Mouse (Mus musculus) Muller cell, postnatal 12 days (primary cell): Measurements from ENCODE around the gene Hapln4.
"Not testable (repeated sequence)": the region's sequence is repeated elsewhere in the genome, so short reads cannot be mapped to it uniquely, and the experiment has no call there.

ENCODE experiments used
- DNase-seq: peaks from one replicate; pipeline ENCODE4 v3.0.0-alpha.2; 2015; ENCODE audit errors: inconsistent ontology term

The Hapln4 gene

DNA sequence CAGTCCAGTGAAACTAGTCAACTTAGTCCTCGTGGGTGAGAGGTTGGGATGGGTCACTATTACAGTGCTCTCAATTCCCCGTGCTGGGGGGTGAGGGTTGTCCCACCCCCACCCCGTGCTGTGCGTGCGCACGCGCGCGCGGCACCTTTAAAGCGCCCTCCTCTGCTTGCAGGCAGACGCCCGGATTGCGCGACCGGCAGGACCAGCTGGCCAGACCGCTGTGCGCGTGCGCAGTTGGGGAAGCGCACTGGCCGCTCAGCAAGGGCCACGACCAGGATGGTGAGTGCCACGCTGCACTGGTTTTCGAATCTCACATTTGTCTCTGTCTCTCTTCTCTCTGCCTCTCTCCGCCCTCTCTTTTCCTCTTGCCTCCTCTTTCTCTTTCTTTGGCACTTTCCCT lies at the start of gene Hapln4:
Gene Hapln4, plus strand, starts transcription at position 173 of the 400 bp plus-strand sequence.
- peak; percentile 63 for DNase-seq

DNA sequence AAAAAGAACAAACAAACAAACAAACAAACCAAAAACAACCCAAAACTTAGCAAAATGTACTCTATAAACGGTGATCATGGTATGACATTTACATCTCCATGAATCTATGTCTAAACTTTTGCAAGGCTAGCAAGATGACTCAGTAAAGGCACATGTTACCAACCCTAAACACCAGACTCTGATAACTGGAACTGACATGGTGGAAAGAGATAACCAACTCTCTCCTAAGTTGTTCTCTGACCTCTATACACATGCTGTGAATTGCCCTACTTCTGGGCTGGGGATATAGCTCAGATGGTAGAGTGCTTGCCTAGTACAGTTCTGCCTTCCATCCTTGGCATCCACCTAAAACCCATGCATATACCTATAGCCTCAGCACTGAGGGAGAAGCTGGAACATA lies 45.3 kb upstream of the Hapln4 start:
- no peak for DNase-seq

DNA sequence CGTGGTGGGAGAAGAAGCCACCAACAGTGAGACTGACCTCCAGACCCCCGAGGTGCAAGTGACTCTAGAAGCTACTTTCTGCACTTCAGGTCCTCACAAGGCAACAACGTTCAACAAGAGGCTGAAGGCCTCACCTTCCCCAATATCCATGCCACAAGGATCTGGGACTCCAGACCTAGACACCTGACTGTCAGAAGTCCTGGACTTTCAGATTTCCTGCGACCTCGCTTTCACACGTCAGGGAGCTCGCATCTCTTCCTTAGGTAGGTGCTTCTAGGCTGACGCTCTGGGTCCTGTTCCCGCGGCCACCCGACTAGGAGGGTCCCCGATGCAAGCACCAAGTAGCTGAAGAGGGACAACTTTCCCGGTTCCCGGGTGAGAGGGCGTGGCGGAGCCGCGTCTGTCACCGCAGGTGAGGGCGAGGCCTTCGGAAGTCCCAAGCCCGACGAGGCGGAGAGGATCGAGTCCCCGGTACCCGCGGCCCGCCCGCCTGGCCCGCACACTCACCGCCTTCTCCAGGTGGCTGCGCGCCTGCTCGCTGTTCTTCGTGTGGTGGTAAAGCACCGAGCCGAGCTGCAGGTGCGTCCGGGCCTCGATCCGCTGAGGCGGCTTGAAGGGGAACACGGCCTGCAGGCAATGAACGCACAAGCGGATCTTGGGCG lies 41.2 kb upstream of the Hapln4 start:
- no peak for DNase-seq

DNA sequence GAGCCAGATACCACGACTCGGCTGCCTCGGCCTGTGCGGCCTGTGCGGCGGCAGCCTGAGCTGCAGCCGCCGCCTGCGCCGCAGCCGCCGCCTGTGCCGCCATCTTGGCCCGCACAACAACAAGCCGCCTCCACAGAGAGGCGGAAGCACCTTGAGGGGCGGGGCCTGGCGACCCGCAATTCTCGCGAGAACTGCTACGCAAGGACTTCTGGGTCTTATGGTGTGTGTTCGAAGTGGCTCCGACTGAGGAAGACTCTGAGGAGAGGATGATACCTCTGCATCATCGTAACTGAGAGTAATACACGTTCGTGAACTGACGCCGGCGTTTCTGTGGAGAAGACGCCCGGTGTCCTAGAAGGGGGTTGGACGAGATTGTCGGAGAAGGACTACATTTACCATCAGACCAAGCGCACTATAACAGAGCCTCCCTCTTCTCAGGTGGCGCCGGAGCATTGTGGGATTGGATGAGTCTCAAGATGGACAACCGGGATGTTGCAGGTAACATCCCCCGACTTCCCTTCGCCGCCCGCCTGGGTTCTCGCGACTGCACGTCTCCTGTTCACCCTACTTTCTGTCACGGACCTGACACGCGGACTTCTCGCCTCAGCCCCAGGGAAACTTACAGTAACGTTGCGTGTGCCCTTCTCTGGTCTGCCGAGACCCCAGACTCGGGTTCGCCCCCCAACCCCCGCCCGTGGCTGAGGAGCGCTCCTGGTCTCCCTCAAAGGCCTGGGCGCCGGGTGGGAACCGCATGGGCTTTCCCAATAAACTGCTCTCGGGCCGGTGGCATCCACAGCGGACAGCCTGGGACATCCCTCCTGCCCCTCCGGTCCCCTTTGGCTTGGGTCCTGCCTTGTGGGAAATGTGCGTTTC lies 40.4 kb upstream of the Hapln4 start, which contains the start of the genes Mau2 and Sugp1:
Gene Mau2, minus strand, starts transcription at position 152 of the 873 bp plus-strand sequence.
Gene Sugp1, plus strand, starts transcription at position 231 of the 873 bp plus-strand sequence.
- peak; percentile 99 for DNase-seq

DNA sequence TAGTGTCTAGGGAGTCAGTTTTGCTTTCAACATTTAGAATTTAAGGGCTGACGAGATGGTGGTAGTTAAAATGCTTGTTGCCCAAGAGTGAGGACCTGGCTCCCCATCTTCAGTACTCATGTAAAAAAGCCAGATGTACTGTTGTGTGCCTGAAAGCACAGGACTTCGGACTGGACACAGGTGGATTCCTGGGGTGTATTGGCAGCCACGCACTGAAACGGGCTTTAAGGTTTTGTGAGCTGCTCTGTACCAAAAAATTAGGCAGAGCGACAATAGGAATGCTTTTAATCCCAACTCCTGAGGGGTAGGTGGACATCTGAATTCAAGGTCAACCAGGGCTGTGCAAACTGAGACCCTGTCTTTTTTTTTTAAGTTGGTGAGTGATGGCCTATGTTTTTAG lies 39.3 kb upstream of the Hapln4 start:
- no peak for DNase-seq

DNA sequence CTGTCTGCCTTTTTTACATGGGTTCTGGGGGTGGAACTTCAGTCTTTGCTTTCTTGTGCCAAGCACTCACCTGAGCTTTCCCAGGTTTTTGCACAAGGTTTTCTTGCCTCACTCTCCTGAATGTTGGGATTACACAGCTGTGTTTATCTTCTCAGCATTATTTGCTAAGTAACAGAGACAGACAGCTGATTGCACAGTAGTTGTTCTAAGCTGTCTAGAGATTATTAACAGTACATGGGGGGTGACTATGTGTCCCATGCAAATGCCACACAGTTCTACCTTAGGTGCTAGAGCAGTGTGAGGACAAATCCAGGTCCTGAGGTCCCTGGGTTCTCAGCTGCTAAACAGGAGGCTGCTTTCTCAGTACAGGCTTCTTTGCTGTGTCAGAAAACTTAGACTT lies 33.6 kb upstream of the Hapln4 start:
- no peak for DNase-seq

GRCm38 (mm10) chr8:70050434-70050833 lies 32.8 kb upstream of the Hapln4 start:
- DNase-seq: not testable (repeated sequence)

DNA sequence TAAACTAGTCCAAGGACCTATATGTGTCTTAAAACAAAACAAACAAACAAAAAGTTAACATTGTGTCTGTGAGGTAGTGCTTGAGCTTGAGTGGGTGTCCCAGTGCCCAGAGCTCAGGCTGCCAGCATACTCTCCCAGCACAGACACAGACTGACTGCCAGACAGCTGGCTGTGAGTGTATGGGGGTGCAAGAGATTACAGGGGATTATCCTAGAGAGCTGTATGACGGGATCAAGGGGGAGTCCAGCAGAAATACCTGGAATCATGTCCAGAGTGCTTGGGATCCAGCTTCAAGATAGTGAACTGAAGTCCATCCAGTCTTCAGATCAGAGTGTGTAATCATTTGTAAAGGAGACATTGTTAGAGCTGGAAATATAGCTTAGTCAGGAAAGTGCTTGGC lies 25.5 kb upstream of the Hapln4 start:
- no peak for DNase-seq

- DNase-seq: no peak
These were observed 11.3 kb upstream of the Hapln4 start for GRCm38 (mm10) chr8:70071836-70072440.

DNA sequence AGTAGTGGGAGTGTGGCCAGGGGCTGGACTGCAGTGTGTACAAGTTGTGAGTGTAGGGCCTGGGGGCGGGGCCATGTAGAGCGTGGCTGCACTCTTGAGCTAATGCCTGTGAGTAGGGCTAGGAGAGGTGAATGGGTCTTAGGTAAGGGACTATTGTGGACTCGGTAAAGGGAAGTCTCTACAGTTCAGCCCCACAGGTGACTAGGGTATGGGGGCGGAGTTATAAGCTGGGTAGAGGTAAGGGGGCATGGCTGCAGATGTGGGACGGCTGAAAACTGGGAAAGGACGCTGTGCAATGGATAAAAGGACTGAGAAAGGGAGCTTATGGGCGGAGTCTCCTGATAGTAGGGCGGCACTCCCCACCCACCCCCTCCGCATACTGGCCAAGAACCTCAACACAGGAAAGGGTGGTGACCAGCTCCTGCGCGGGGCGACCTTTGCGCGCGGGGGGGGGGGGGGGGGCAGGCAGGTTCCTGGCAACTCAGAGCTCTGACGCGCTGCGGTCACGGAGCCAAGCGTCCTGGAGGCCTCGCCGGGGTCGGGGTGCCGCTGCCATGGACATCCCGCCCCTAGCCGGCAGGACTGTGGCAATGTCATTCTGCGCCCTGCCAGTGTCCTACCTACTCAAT lies 10.7 kb upstream of the Hapln4 start, which contains the start of gene Tm6sf2:
Gene Tm6sf2, plus strand, starts transcription at position 484 of the 629 bp plus-strand sequence.
- no peak for DNase-seq

GRCm38 (mm10) chr8:70073120-70073519 lies 10.1 kb upstream of the Hapln4 start:
- DNase-seq: no peak

GRCm38 (mm10) chr8:70073682-70074081 lies 9.6 kb upstream of the Hapln4 start:
- no peak for DNase-seq

GRCm38 (mm10) chr8:70081976-70082375 lies 1.3 kb upstream of the Hapln4 start:
- DNase-seq: no peak

DNA sequence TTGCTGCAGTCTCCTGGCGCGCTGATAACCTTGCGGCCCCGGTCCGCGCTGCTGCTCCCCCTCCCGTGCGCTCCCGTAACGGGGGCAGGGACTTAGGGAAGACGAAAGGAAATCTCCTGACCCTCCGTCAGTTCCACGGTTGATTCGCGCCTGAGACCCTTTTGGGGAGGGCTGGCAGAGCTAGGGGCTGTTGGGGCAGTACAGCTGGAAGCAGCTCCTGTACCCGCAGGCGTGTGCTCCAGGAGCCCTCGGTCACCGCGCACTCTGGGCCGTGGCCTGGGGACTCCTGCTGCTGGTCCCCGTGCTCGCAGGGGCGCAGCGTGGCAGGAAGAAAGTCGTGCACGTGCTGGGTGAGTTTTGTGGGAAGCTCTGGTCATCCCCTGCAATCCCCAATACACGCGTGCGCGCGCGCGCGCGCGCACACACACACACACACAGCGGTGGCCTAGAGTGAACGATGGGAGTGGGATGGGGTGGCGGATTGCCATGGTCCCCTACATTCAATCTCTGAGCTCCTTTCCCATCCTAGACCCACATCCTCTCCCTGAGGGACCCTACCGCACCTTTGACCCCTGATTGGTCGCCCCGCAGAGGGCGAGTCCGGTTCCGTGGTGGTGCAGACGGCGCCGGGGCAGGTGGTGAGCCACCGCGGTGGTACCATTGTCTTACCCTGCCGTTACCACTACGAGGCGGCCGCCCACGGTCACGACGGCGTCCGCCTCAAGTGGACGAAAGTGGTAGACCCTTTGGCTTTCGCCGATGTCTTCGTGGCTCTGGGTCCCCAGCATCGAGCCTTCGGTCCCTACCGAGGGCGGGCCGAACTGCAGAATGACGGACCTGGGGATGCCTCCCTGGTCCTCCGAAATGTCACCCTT lies 1.2 kb downstream of the Hapln4 start:
- DNase-seq: peak; percentile 44

GRCm38 (mm10) chr8:70086151-70086550 lies 2.9 kb downstream of the Hapln4 start:
- DNase-seq: no peak

- DNase-seq: no peak
These were observed 4.0 kb downstream of the Hapln4 start for GRCm38 (mm10) chr8:70087237-70087636.

DNA sequence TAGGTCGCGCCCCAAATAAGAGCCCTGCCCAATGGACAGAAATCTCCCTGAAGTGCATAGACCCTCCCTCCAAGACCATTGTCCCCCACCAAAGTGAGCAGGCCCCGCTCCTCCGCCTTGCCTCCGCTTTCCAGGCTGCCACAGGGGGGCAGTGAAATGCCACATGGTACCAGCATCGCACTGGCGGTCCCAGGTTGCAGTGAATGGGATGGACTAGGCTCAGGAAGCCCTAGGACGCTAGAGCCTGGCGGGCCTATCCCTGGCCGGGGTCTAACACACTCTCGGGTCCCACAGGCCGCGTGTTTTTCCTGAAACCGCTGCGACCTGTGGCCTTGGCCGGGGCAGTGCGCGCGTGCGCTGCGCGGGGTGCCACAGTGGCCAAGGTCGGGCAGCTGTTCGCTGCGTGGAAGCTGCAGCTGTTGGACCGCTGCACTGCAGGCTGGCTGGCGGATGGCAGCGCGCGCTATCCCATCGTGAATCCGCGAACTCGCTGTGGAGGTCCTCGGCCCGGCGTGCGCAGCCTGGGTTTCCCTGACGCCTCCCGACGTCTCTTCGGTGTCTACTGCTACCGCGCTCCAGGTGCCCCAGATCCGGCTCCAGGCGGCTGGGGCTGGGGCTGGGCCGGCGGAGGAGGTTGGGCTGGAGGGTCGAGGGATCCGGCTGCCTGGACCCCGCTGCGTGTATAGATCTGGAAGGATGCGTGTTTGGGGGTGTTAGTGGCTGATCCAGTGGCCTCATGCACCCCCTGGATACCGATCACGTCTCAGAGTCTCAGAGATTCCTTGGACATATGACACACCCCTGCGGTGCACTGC lies 4.8 kb downstream of the Hapln4 start:
- peak; percentile 58 for DNase-seq

DNA sequence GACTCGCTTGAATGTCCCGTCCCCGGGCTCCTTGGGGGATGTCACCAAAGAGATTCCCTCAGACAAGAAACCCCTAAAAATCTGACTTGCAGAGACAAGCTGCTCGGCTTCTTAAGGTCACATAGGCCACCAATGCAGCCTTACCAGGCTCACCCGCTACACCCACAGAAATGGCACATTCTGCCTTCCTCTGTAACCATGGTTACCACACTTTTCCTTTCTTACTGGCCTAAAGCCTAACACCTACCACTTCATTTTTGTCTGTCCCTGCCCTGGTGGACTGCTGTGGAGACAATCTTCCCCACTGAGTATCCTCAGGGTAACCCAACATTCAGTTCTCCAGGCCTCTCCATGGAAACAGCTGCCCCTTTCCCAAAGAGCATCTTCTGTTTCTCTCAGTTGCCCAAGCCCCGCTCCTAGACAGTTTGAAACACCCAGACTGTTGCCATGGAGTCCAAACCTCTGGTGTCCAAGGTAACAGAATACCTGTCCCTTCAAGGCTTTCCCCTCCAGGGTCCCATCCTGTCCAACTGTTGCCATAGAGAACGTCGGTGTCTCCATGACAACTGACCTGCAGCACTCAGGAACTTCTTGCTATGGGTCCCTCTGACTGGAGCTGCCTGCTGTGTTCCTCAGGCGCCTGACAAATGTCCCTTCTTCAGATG lies 6.2 kb downstream of the Hapln4 start:
- no peak for DNase-seq

GRCm38 (mm10) chr8:70092786-70093185 lies 9.5 kb downstream of the Hapln4 start:
- DNase-seq: no peak
